Mouse (Mus musculus): Measurements from ENCODE around the gene Trim29. TPM values are rescaled to one million over a fixed set of nuclear protein-coding genes. Genes with fewer than 3 reads are reported as not detected.

Trim29 gene
- polyA plus RNA-seq, 1 experiment from 2014 or later: 0.29 TPM

DNA sequence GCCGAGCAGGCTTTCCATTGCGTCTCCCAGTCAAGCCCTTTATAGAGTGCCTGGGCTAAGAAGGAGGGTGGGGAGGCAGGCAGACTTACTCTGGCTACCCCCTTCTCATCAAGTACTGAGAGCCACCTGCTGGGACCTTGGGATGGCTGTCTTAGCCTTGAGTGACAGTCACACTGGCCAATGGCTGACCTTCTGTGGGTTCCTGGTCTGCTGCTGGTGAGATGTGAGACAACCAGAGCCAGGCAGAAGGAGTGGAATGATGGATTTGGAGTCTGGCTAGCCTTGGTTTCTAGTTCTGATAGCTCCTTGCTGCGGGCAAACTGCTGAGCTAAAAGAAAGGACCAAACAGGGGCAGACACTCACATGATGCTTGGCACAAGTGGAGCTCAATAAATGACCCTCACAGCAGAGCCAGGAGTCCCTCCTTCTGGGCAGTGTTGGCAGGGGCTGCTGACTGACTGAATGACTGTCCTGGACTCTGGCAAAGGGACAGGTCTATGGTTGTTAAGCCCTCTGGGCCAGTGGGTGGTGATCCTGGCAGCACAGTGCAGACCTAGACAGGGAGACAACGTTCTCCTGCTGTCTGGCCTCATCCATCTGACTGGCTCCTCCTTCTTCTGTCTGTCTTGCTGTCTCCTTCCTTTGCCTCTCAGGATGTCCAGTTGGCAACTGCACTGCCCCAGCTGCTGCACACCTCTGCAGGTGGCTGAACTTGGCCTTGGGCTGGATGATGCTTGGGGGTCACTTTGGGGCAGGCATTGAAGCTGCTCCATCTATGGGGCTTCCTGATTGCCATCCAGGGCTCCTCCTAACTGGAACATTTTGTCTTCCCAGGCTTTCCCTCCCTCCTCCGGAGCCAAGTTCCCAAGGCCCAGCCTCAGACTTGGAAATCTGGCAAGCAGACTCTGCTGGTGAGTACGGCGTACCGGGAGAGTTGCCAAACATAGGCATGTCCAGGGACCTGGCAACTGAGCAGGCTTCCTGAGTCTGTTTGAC is 21.1 kb downstream of the Trim29 start:
- Histone ChIP-seq H3K27me3 (replicated peaks) (peaks cover 35% of the 10 kb centered on the region), H3K27ac (ENCODE audit: poor library complexity, severe bottlenecking) (no peak overlapping the region), H3K4me1 (replicated peaks) (peaks cover 4% of the 10 kb centered on the region; the same call in 1 of the 2 replicates), H3K4me2 (no peak overlapping the region), H3K9ac (no peak overlapping the region), H3K36me3 (no peaks in the 10 kb centered on the region), H3K4me3 (no peak overlapping the region), H3K9me3 (replicated peaks) (no peaks in the 10 kb centered on the region)
- 74% methylated on average over 8 of the region's 8 CpGs for WGBS
- ATAC-seq (ENCODE audit: insufficient number of reproducible peaks, low FRiP score): no peak

DNA sequence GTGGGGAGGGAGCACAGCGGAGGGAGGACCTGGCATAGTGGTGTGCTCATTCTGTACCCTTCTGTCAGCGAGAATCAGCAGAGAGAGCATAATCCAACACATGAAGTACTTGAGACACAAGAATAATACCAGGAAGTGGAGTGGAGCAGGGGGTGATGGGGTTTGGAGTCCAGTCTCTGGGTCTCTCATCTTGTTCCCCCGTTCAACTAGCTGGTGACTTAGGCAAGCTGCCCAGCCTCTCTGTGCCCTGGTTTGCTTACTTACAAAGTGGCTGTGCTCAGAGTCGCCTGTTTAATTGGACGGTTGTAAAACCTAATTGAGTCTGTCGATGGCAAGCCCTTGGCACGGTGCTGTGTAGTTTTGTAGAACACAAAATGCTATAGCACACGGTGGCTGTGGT is 23.8 kb downstream of the Trim29 start:
- H3K4me1 ChIP-seq (replicated peaks): no peaks in the 10 kb centered on the region; the same call in 1 of the 2 replicates
- H3K9ac ChIP-seq: no peak overlapping the region
- peaks cover 31% of the 10 kb centered on the region for H3K27me3 ChIP-seq (replicated peaks)
- 71% methylated on average over 8 of the region's 8 CpGs for WGBS
- ATAC-seq (ENCODE audit: insufficient number of reproducible peaks, low FRiP score): no peak
- H3K36me3 ChIP-seq: no peaks in the 10 kb centered on the region
- H3K4me3 ChIP-seq: no peak overlapping the region
- H3K4me2 ChIP-seq: no peak overlapping the region
- no peak overlapping the region for H3K27ac ChIP-seq (ENCODE audit: poor library complexity, severe bottlenecking)
- H3K9me3 ChIP-seq (replicated peaks): no peaks in the 10 kb centered on the region

DNA sequence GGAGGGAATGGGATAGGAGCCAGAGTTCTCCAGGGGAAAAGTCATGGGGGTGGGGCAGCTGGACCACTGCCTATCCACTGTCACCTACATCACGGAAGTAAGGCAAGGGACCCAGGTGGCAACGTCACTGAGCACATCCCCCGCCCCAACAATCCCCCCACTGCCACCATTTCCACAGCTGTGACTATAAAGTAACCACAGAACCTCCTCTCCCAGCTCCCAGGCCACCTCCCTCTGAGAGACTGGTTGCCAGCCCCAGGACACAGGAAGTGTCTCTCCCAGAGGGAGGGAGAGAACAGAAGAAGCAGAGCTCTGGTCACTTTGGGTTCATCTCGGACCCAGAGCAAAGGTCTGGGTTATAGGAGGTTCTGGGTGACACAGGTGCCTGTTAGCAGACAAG is 27.0 kb downstream of the Trim29 start:
- ATAC-seq (ENCODE audit: insufficient number of reproducible peaks, low FRiP score): no peak
- Histone ChIP-seq H3K4me1 (replicated peaks) (no peaks in the 10 kb centered on the region), H3K4me3 (no peak overlapping the region), H3K4me2 (no peak overlapping the region), H3K27ac (ENCODE audit: poor library complexity, severe bottlenecking) (no peak overlapping the region), H3K27me3 (replicated peaks) (peaks cover 24% of the 10 kb centered on the region; the same call in 1 of the 2 replicates), H3K36me3 (no peaks in the 10 kb centered on the region), H3K9ac (no peak overlapping the region), H3K9me3 (replicated peaks) (no peaks in the 10 kb centered on the region)
- WGBS: 58% methylated on average over 4 of the region's 4 CpGs

DNA sequence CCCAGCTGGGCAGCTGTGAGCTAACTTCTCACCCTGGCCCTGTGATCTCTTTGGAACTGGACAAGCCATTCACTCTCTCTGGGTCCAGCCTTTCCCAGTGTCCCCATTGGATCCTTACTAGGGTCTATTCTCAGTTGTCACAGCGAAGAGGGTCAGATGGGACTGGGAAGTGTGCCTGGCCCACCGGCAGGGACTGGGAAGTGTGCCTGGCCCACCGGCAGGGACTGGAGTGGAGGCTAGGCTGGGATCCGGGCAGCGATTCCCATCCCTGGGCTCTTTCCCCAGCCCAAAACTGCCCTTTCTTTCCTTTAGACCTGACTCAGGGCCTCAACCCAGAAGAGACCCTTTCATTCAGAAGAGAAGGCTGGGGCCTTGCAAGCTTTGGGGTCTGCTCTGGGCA is 27.4 kb downstream of the Trim29 start:
- no peak overlapping the region for H3K4me2 ChIP-seq
- H3K27ac ChIP-seq (ENCODE audit: poor library complexity, severe bottlenecking): no peak overlapping the region
- no peak overlapping the region for H3K4me3 ChIP-seq
- H3K27me3 ChIP-seq (replicated peaks): peaks cover 24% of the 10 kb centered on the region; the same call in 1 of the 2 replicates
- ATAC-seq (ENCODE audit: insufficient number of reproducible peaks, low FRiP score): no peak
- H3K9me3 ChIP-seq (replicated peaks): no peaks in the 10 kb centered on the region
- no peaks in the 10 kb centered on the region for H3K36me3 ChIP-seq
- H3K9ac ChIP-seq: no peak overlapping the region
- WGBS: 65% methylated on average over 5 of the region's 5 CpGs
- H3K4me1 ChIP-seq (replicated peaks): no peaks in the 10 kb centered on the region

DNA sequence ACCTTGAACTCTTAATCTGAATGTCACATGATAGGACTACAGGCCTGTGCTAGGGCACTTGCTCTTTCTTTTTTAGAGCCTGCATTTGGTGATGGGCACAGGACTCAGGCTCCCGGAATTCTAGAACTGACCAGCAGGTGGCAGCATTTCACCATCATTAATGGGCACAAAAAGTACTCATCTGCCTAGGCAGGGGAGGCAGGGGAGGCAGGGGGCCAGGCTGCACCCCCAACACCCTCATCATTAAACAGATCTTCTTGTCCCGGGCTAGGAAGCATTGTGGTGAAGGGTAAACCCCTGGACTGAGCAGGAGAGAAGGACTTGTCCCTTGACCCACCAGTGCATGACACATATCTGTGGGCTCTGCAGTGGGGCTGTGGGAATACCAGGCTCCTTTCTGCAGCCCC is 29.0 kb downstream of the Trim29 start:
- no peak for ATAC-seq (ENCODE audit: insufficient number of reproducible peaks, low FRiP score)
- no peak overlapping the region for H3K27ac ChIP-seq (ENCODE audit: poor library complexity, severe bottlenecking)
- no peaks in the 10 kb centered on the region for H3K4me1 ChIP-seq (replicated peaks)
- H3K9me3 ChIP-seq (replicated peaks): no peaks in the 10 kb centered on the region
- H3K9ac ChIP-seq: no peak overlapping the region
- 5% methylated on average over 2 of the region's 2 CpGs for WGBS
- H3K27me3 ChIP-seq (replicated peaks): peaks cover 23% of the 10 kb centered on the region; the same call in 1 of the 2 replicates
- no peak overlapping the region for H3K4me3 ChIP-seq
- H3K4me2 ChIP-seq: no peak overlapping the region
- no peaks in the 10 kb centered on the region for H3K36me3 ChIP-seq

DNA sequence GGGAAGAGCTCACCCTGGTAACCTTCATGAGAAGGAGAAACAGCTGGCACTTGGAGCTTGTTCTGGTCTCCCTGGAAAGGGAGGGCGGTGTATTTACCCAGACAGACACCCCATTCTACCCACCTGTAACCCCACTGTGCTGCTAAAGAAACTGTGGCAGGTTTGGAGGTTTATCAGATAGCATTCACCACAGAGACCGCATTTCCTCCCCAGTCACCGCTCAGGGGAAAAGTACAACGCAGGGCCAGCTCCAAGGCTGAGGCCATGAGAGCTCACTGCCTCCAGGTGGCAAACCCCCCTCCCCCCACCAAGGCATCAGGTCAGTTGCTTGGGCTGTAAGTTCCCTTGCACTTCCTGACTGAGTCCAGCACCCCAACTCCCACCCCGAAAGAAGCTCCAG is 39.4 kb downstream of the Trim29 start:
- WGBS: 22% methylated on average over 5 of the region's 5 CpGs
- H3K27ac ChIP-seq (ENCODE audit: poor library complexity, severe bottlenecking): no peak overlapping the region
- no peaks in the 10 kb centered on the region for H3K9me3 ChIP-seq (replicated peaks)
- H3K9ac ChIP-seq: no peak overlapping the region
- H3K4me3 ChIP-seq: no peak overlapping the region
- no peak for ATAC-seq (ENCODE audit: insufficient number of reproducible peaks, low FRiP score)
- H3K36me3 ChIP-seq: no peaks in the 10 kb centered on the region
- H3K27me3 ChIP-seq (replicated peaks): peaks cover 30% of the 10 kb centered on the region
- no peaks in the 10 kb centered on the region; the same call in 1 of the 2 replicates for H3K4me1 ChIP-seq (replicated peaks)
- no peak overlapping the region for H3K4me2 ChIP-seq

DNA sequence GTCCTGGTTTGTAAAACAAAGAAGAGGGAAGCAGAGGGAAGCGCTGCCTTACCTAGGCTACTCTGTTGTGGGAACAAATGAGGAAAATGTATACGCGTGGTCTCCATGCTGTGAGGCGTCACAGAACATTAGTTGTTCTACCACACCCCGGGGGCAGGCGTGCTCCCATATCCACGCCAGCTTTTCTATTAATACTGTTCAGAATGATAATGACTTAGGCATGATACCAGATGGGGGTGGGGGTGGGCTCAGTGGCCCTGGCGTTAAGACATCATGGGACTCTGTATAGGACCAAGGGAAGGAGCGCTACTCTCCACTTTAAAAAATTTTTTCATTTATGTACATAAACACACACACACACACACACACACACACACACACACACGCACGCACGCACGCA is 40.4 kb downstream of the Trim29 start:
- no peak overlapping the region for H3K4me3 ChIP-seq
- no peak overlapping the region for H3K27ac ChIP-seq (ENCODE audit: poor library complexity, severe bottlenecking)
- no peaks in the 10 kb centered on the region for H3K9me3 ChIP-seq (replicated peaks)
- no peak overlapping the region for H3K9ac ChIP-seq
- H3K4me2 ChIP-seq: no peak overlapping the region
- no peaks in the 10 kb centered on the region; the same call in 1 of the 2 replicates for H3K4me1 ChIP-seq (replicated peaks)
- no peak for ATAC-seq (ENCODE audit: insufficient number of reproducible peaks, low FRiP score)
- 69% methylated on average over 13 of the region's 13 CpGs for WGBS
- H3K27me3 ChIP-seq (replicated peaks): peaks cover 34% of the 10 kb centered on the region
- no peaks in the 10 kb centered on the region for H3K36me3 ChIP-seq

DNA sequence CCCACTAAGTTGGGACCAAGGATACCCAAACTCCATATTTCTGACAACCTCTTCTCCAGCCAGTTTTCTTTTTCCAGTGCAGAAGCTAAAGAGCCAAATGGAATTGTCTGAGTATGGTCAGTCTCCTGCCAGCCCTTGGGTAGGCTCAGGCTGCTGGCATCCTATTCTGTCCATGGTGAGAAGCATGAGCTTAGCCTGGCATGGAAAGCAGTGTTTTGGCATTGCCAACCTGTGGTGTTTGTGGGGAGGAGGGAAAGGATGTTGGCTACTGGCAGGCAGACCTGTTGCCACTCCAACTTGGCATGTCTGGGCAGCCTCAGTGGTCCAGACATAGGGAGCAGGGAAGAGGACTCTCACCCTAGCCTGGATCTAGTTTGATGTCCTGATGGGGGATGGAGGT is 46.4 kb downstream of the Trim29 start:
- Histone ChIP-seq H3K9me3 (replicated peaks) (no peaks in the 10 kb centered on the region), H3K27me3 (replicated peaks) (peaks cover 20% of the 10 kb centered on the region; the same call in 1 of the 2 replicates), H3K4me3 (no peak overlapping the region), H3K4me1 (replicated peaks) (no peaks in the 10 kb centered on the region; the same call in 1 of the 2 replicates), H3K9ac (no peak overlapping the region), H3K36me3 (no peaks in the 10 kb centered on the region), H3K4me2 (no peak overlapping the region), H3K27ac (ENCODE audit: poor library complexity, severe bottlenecking) (no peak overlapping the region)
- no peak for ATAC-seq (ENCODE audit: insufficient number of reproducible peaks, low FRiP score)

DNA sequence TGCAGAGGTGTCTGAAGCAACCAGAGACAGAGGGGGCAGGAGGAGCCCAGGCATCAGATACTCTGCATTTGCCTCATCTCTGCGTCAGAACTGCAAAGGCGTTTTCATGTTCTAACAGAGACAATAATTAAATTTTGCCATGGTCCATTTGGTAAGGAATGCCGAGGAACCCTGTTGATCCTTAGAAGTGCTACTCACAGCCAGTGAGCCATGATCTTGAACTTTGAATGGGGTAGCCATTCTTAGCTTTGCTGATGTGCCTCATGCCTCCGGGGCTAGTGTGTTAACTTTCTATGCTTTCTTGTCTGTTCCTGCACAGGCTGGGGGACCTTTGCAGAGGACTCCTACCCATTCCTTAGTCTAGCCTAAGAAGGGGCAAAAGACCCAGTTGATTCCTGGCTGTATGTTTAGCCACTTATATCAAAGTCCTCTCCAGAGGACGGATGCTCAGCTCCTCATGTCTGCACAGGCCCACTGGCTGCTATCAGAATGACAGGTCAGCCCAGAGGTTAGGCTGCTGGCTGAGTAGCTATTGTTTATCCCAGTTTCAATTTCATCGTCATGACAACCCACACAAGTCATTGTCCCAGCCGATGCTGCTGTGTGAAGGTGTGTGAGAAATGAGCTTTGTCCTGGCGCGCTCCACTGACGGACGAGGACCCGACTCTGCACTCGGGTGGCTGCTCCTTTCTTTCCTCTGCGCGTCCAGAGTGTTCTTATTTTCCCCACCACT is 48.1 kb downstream of the Trim29 start:
- Histone ChIP-seq H3K4me3 (no peak overlapping the region), H3K9ac (no peak overlapping the region), H3K27me3 (replicated peaks) (peaks cover 18% of the 10 kb centered on the region; the same call in 1 of the 2 replicates), H3K27ac (ENCODE audit: poor library complexity, severe bottlenecking) (no peak overlapping the region), H3K36me3 (no peaks in the 10 kb centered on the region), H3K9me3 (replicated peaks) (no peaks in the 10 kb centered on the region), H3K4me2 (no peak overlapping the region), H3K4me1 (replicated peaks) (no peaks in the 10 kb centered on the region; the same call in 1 of the 2 replicates)
- ATAC-seq (ENCODE audit: insufficient number of reproducible peaks, low FRiP score): no peak
- WGBS: 58% methylated on average over 15 of the region's 15 CpGs

DNA sequence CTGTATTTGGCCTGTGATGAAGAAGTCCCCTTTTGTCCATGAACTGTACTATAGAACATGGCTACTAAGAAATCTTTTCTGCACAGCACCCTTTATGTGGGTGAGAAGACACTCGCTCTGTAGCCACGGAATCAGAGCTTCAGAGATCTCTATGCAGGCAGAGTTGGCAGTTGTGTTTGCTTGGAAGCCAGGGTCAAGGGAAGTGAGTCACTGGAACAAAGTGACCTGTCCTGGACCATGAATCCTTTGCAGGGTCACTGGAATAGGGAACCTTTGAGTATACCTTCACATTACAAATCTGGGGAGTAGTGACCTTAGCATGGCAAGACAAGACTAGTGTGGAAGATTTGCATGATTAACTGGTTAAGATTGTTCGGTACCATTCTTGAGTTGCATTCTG is 58.1 kb downstream of the Trim29 start:
- H3K9ac ChIP-seq: no peak overlapping the region
- ATAC-seq (ENCODE audit: insufficient number of reproducible peaks, low FRiP score): no peak
- peaks cover 7% of the 10 kb centered on the region; the same call in 1 of the 2 replicates for H3K27me3 ChIP-seq (replicated peaks)
- H3K4me3 ChIP-seq: no peak overlapping the region
- H3K9me3 ChIP-seq (replicated peaks): no peaks in the 10 kb centered on the region
- H3K36me3 ChIP-seq: no peaks in the 10 kb centered on the region
- no peak overlapping the region for H3K4me2 ChIP-seq
- H3K4me1 ChIP-seq (replicated peaks): no peaks in the 10 kb centered on the region
- no peak overlapping the region for H3K27ac ChIP-seq (ENCODE audit: poor library complexity, severe bottlenecking)
- 78% methylated on average over 3 of the region's 3 CpGs for WGBS

DNA sequence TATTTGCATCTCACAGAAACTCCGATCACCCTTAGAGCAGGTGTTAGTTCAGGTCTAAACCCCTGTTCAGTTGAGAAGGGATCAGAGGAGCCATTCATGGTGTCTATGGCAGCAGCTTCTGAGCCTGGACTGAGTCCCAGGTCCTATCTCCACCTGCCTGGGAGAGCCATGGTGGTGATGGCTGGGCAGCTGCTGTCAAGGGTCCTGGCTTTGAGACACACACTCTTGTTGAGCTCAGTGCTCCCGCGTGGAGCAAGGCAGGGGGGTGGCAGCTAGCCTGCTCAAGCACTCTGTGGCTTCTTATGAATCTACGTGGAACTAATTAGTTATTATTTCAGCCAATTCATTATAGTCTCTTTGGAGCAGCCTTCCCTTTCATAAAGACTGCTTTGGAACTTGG is 73.2 kb downstream of the Trim29 start:
- H3K27me3 ChIP-seq (replicated peaks): peaks cover 21% of the 10 kb centered on the region; the same call in 1 of the 2 replicates
- no peak overlapping the region for H3K27ac ChIP-seq (ENCODE audit: poor library complexity, severe bottlenecking)
- no peaks in the 10 kb centered on the region for H3K9me3 ChIP-seq (replicated peaks)
- H3K4me2 ChIP-seq: no peak overlapping the region
- H3K4me1 ChIP-seq (replicated peaks): no peaks in the 10 kb centered on the region
- no peak for ATAC-seq (ENCODE audit: insufficient number of reproducible peaks, low FRiP score)
- no peak overlapping the region for H3K9ac ChIP-seq
- H3K36me3 ChIP-seq: no peaks in the 10 kb centered on the region
- WGBS: 71% methylated on average over 4 of the region's 4 CpGs
- H3K4me3 ChIP-seq: no peak overlapping the region
